Mouse (Mus musculus) heart, adult 2 months (tissue): Measurements from ENCODE around the gene Slc12a5. TPM values are rescaled to one million over a fixed set of nuclear protein-coding genes. Genes with fewer than 3 reads are reported as not detected.

Source experiments
- DNase-seq, 2 experiments: peaks; one replicate each; pipeline ENCODE4 v3.0.0; 2021
- H3K27ac ChIP-seq: fragments of 200-600 bp; 2 replicates; pipeline ENCODE4 v1.8.1; 2022
- H3K27me3 ChIP-seq: fragments of 200-500 bp; 2 replicates; pipeline ENCODE4 v1.6.1; 2012; ENCODE audit warnings: mild to moderate bottlenecking, low read length, inconsistent platforms, mixed read lengths; ENCODE audit not compliant: control insufficient read depth, insufficient read depth
- H3K36me3 ChIP-seq: fragments of 200-500 bp; 2 replicates; pipeline ENCODE4 v1.6.1; 2012; ENCODE audit warnings: low read length, inconsistent platforms; ENCODE audit not compliant: control insufficient read depth, insufficient read depth
- H3K4me1 ChIP-seq: fragments of 200-500 bp; 2 replicates; pipeline ENCODE4 v1.6.1; 2011; ENCODE audit warnings: low read length; ENCODE audit not compliant: control insufficient read depth, insufficient read depth
- H3K4me3 ChIP-seq: fragments of 200-600 bp; 2 replicates; pipeline ENCODE4 v1.8.1; 2022
- H3K79me2 ChIP-seq: fragments of 200-500 bp; replicated peaks from 2 replicates; pipeline ENCODE4 v1.6.1; 2012; ENCODE audit warnings: mild to moderate bottlenecking, inconsistent platforms, low read length, moderate library complexity, mixed read lengths; ENCODE audit not compliant: control insufficient read depth, insufficient read depth
- H3K9ac ChIP-seq: fragments of 200-500 bp; 2 replicates; pipeline ENCODE4 v1.6.1; 2012; ENCODE audit warnings: low read depth, mild to moderate bottlenecking, control low read depth, inconsistent platforms, low read length, mixed read lengths
- CTCF ChIP-seq: fragments of 200-600 bp; IDR thresholded peaks from 2 replicates; pipeline ENCODE4 v1.8.1; 2022; ENCODE audit warnings: antibody characterized with exemption, mild to moderate bottlenecking, moderate library complexity
- EP300 ChIP-seq: fragments of 200-500 bp; IDR thresholded peaks from 2 replicates; pipeline ENCODE4 v1.6.1; 2011; ENCODE audit warnings: low read depth, low read length, control low read depth; ENCODE audit not compliant: insufficient read depth
- POLR2A ChIP-seq: fragments of 200-500 bp; IDR thresholded peaks from 2 replicates; pipeline ENCODE4 v1.6.1; 2011; ENCODE audit warnings: mild to moderate bottlenecking, low read depth, low read length, control low read depth; ENCODE audit not compliant: insufficient read depth
- WGBS: fragments of 180-500 bp; shearing (Covaris S2); methylation state at CpG from one replicate; pipeline ENCODE4 v1.1.7; 2018; 5-methylcytosine and 5-hydroxymethylcytosine counted together
- intact Hi-C: fragments of 180-260 bp; cut with DNase I; formaldehyde crosslinking; loops from one replicate; pipeline ENCODE4 v1.15.1; 2025
- polyA plus RNA-seq: library from polyadenylated mRNA; depleted of rRNA; stranded (reverse); fragments of >200 nt; gene quantifications from 2 replicates; pipeline ENCODE4 v1.2.3, GENCODE M21; 2012
- total RNA-seq, 2 experiments: library from RNA; stranded (reverse); gene quantifications; 2 replicates each; pipeline ENCODE4 v1.2.3; 2021

The Slc12a5 gene
- total and polyA plus RNA-seq, 3 experiments: 1.5 to 2.3 (median 2.2) TPM

GRCm38 (mm10) chr2:164979749-164980148 lies 19.1 kb downstream of the Slc12a5 start:
- intact Hi-C loops: no loop called here
- peak; percentile 26 to 51 for DNase-seq
- Histone ChIP-seq H3K27me3 (no peaks in the 10 kb centered on the region; the same call in 1 of the 2 replicates), H3K79me2 (no peaks in the 10 kb centered on the region), H3K36me3 (no peaks in the 10 kb centered on the region), H3K4me3 (no peak overlapping the region), H3K4me1 (no peaks in the 10 kb centered on the region), H3K9ac (no peak overlapping the region), H3K27ac (no peak overlapping the region)
- TF ChIP-seq EP300 (no peak), POLR2A (no peak), CTCF (no peak)
- WGBS: 24% methylated on average over 7 of the region's 7 CpGs

- intact Hi-C loops: no loop called here
- H3K79me2 ChIP-seq: no peaks in the 10 kb centered on the region
- H3K4me3 ChIP-seq: no peak overlapping the region
- no peak overlapping the region for H3K27ac ChIP-seq
- DNase-seq: no peak
- TF ChIP-seq POLR2A: no peak
- no peak for TF ChIP-seq CTCF
- TF ChIP-seq EP300: no peak
- H3K27me3 ChIP-seq: no peaks in the 10 kb centered on the region; the same call in 1 of the 2 replicates
- no peak overlapping the region for H3K9ac ChIP-seq
- H3K4me1 ChIP-seq: no peaks in the 10 kb centered on the region
- WGBS: 66% methylated on average over 6 of the region's 6 CpGs
- H3K36me3 ChIP-seq: no peaks in the 10 kb centered on the region
Measured at GRCm38 (mm10) chr2:164985962-164986361, 25.4 kb downstream of the Slc12a5 start.

GRCm38 (mm10) chr2:164986371-164987027 lies 25.9 kb downstream of the Slc12a5 start:
- intact Hi-C loops: no loop called here
- no peak for DNase-seq
- Histone ChIP-seq H3K4me3 (no peak overlapping the region), H3K4me1 (no peaks in the 10 kb centered on the region), H3K27me3 (no peaks in the 10 kb centered on the region; the same call in 1 of the 2 replicates), H3K9ac (no peak overlapping the region), H3K79me2 (no peaks in the 10 kb centered on the region), H3K36me3 (no peaks in the 10 kb centered on the region), H3K27ac (no peak overlapping the region)
- TF ChIP-seq CTCF (no peak), EP300 (no peak), POLR2A (no peak)
- WGBS: 56% methylated on average over 14 of the region's 14 CpGs

GRCm38 (mm10) chr2:164988777-164989176 lies 28.2 kb downstream of the Slc12a5 start:
- no peak for DNase-seq
- Histone ChIP-seq H3K27me3 (no peaks in the 10 kb centered on the region; the same call in 1 of the 2 replicates), H3K36me3 (no peaks in the 10 kb centered on the region), H3K4me3 (no peak overlapping the region), H3K79me2 (no peaks in the 10 kb centered on the region), H3K9ac (no peak overlapping the region), H3K4me1 (no peaks in the 10 kb centered on the region), H3K27ac (no peak overlapping the region)
- 56% methylated on average over 13 of the region's 13 CpGs for WGBS
- intact Hi-C loops: no loop called here
- no peak for TF ChIP-seq POLR2A
- TF ChIP-seq EP300: no peak
- TF ChIP-seq CTCF: no peak

- no peak for TF ChIP-seq CTCF
- TF ChIP-seq EP300: no peak
- TF ChIP-seq POLR2A: no peak
- no peaks in the 10 kb centered on the region for H3K4me1 ChIP-seq
- no peak overlapping the region for H3K4me3 ChIP-seq
- 78% methylated on average over 3 of the region's 3 CpGs for WGBS
- H3K9ac ChIP-seq: no peak overlapping the region
- no peaks in the 10 kb centered on the region for H3K36me3 ChIP-seq
- no peaks in the 10 kb centered on the region for H3K79me2 ChIP-seq
- intact Hi-C loops: no loop called here
- DNase-seq: no peak
- H3K27ac ChIP-seq: no peak overlapping the region
- no peaks in the 10 kb centered on the region for H3K27me3 ChIP-seq
Measured at GRCm38 (mm10) chr2:164991111-164991510, 30.5 kb downstream of the Slc12a5 start.

GRCm38 (mm10) chr2:164991808-164992207 lies 31.2 kb downstream of the Slc12a5 start:
- DNase-seq: no peak
- 16% methylated on average over 10 of the region's 10 CpGs for WGBS
- Histone ChIP-seq H3K9ac (no peak overlapping the region), H3K79me2 (no peaks in the 10 kb centered on the region), H3K4me1 (no peaks in the 10 kb centered on the region), H3K36me3 (no peaks in the 10 kb centered on the region), H3K27me3 (no peaks in the 10 kb centered on the region), H3K27ac (no peak overlapping the region), H3K4me3 (no peak overlapping the region)
- TF ChIP-seq CTCF: no peak
- no peak for TF ChIP-seq POLR2A
- no peak for TF ChIP-seq EP300
- intact Hi-C loops: no loop called here

- Histone ChIP-seq H3K27me3 (peaks cover 5% of the 10 kb centered on the region; the same call in 1 of the 2 replicates), H3K79me2 (no peaks in the 10 kb centered on the region), H3K4me3 (no peak overlapping the region), H3K9ac (no peak overlapping the region), H3K27ac (no peak overlapping the region), H3K36me3 (no peaks in the 10 kb centered on the region), H3K4me1 (peaks cover 6% of the 10 kb centered on the region)
- WGBS: 89% methylated on average over 11 of the region's 11 CpGs
- TF ChIP-seq POLR2A (no peak), CTCF (no peak), EP300 (no peak)
- DNase-seq: no peak
- intact Hi-C loops: no loop called here
Measured at GRCm38 (mm10) chr2:164994156-164994555, 33.6 kb downstream of the Slc12a5 start.
